In the genomic region with DNA sequence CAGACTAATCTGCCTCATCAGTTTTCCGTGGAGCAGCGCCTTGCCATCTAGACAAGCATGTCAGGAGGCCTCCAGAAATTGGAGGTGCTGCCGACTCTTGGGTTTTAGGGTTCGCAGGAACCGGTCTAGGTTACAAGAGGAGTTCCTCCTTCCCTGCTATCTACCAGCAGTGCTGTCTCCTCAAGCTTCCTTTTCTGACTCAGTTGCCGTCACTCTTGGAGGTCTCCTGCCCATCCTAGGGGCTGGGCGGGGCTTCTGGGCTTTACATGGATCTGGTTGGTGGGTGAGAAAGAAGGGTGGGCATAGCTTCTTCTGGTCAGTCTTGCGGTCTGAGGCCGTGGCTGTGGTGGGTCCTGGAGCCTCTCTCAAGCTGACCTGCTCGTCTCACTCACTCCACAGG, we compare ENCODE assay signal across 19 mouse cellular contexts.
"Had no signal": no experiment of that assay in that cellular context is flagged by ENCODE, and none has a peak within 500 bp of the region (broad histone marks: within the 10 kb centered on the region; RNA-seq: fewer than 3 reads in every experiment).

No protein-coding gene starts in this region.

- H3K36me3 ChIP-seq: liver, embryonic 15.5 days; midbrain, embryonic 10.5 days; midbrain, embryonic 12.5 days; neural tube, embryonic 13.5 days; neural tube, embryonic 15.5 days had no signal

- H3K4me3 ChIP-seq: liver, embryonic 15.5 days; midbrain, embryonic 10.5 days; midbrain, embryonic 12.5 days; myocyte; neural tube, embryonic 13.5 days; neural tube, embryonic 15.5 days had no signal

- H3K4me1 ChIP-seq: liver, embryonic 15.5 days; midbrain, embryonic 10.5 days; midbrain, embryonic 12.5 days; neural tube, embryonic 13.5 days; neural tube, embryonic 15.5 days had no signal

- ATAC-seq: liver, postnatal 0 days; midbrain, embryonic 16.5 days had no signal

- H3K9ac ChIP-seq: liver, embryonic 15.5 days; liver, postnatal 0 days; lung, embryonic 14.5 days; midbrain, embryonic 12.5 days; neural tube, embryonic 13.5 days; neural tube, embryonic 15.5 days had no signal

- DNase-seq: liver, postnatal 0 days; lung, embryonic 14.5 days; lung, postnatal 10 days; lung, postnatal 4 days; midbrain, embryonic 14.5 days; retina, postnatal 1 day; right cerebral cortex, adult 18-20 months; right cerebral cortex, postnatal 14 days; spleen, adult 18-20 months; thymus, adult 2 months; thymus, postnatal 25 days; thymus, postnatal 4 days had no signal

- H3K9me3 ChIP-seq: liver, embryonic 15.5 days; midbrain, embryonic 10.5 days; midbrain, embryonic 12.5 days; neural tube, embryonic 13.5 days; neural tube, embryonic 15.5 days had no signal

- H3K27me3 ChIP-seq: midbrain, embryonic 12.5 days; neural tube, embryonic 13.5 days; neural tube, embryonic 15.5 days had no signal

- H3K27ac ChIP-seq: liver, embryonic 15.5 days; midbrain, embryonic 10.5 days; midbrain, embryonic 12.5 days; neural tube, embryonic 13.5 days; neural tube, embryonic 15.5 days had no signal
